Mouse (Mus musculus) MEL (cell line): ENCODE measurements around the gene Myo5a. TPM values are rescaled to one million over a fixed set of nuclear protein-coding genes. Genes with fewer than 3 reads are reported as not detected.

Source experiments
- DNase-seq: peaks from one replicate; pipeline ENCODE4 v3.0.0; 2011; ENCODE audit warnings: low read depth, low spot score
- H3K27ac ChIP-seq: 2 replicates; pipeline ENCODE4 v1.5.1; 2012; ENCODE audit warnings: low read depth, mild to moderate bottlenecking, control low read depth, low read length, moderate library complexity; ENCODE audit not compliant: control insufficient read depth
- H3K27me3 ChIP-seq, 2 experiments: fragments of 150-350 bp in 1 of 2; sonication (generic) in 1 of 2; 2 replicates each; pipeline ENCODE4 v1.6.1; 2012; ENCODE audit warnings: low read length in 2 of 2, mild to moderate bottlenecking in 2 of 2, improper control_type of control experiment in 1 of 2, moderate library complexity in 1 of 2; ENCODE audit not compliant: insufficient read depth in 2 of 2, control insufficient read depth in 1 of 2
- H3K36me3 ChIP-seq, 2 experiments: 2 replicates each; pipeline ENCODE4 v1.6.1; 2012 to 2014; ENCODE audit warnings: low read length in 2 of 2, improper control_type of control experiment in 1 of 2, inconsistent platforms in 1 of 2, mild to moderate bottlenecking in 1 of 2; ENCODE audit not compliant: insufficient read depth in 2 of 2, control insufficient read depth in 1 of 2
- H3K4me1 ChIP-seq, 2 experiments: fragments of 150-350 bp in 1 of 2; sonication (generic) in 1 of 2; 2 replicates each; pipeline ENCODE4 v1.6.1; 2012; ENCODE audit warnings: low read length in 2 of 2, improper control_type of control experiment in 1 of 2, mild to moderate bottlenecking in 1 of 2; ENCODE audit not compliant: insufficient read depth in 2 of 2, control insufficient read depth in 1 of 2
- H3K4me3 ChIP-seq, 2 experiments: fragments of 150-350 bp in 1 of 2; sonication (generic) in 1 of 2; 2 replicates each; pipeline ENCODE4 v1.5.1; 2012; ENCODE audit warnings: low read depth in 2 of 2, low read length in 2 of 2, mild to moderate bottlenecking in 2 of 2, moderate library complexity in 2 of 2, control low read depth in 1 of 2, improper control_type of control experiment in 1 of 2; ENCODE audit not compliant: control insufficient read depth in 1 of 2, insufficient read depth in 1 of 2
- H3K79me2 ChIP-seq: 2 replicates; pipeline ENCODE4 v1.6.1; 2012; ENCODE audit warnings: mild to moderate bottlenecking, low read length, moderate library complexity; ENCODE audit not compliant: control insufficient read depth, poor library complexity, insufficient read depth
- H3K9ac ChIP-seq: 2 replicates; pipeline ENCODE4 v1.6.1; 2012; ENCODE audit warnings: low read depth, mild to moderate bottlenecking, control low read depth, low read length, moderate library complexity; ENCODE audit not compliant: control insufficient read depth, poor library complexity, severe bottlenecking
- H3K9me3 ChIP-seq: fragments of 150-350 bp; sonication (generic); replicated peaks from 2 replicates; pipeline ENCODE4 v1.6.1; 2012; ENCODE audit warnings: mild to moderate bottlenecking, low read length, improper control_type of control experiment, moderate library complexity; ENCODE audit not compliant: insufficient read depth
- CTCF ChIP-seq, 3 experiments: IDR thresholded peaks in 2 of 3; conservative IDR thresholded peaks in 1 of 3; 2 replicates each; pipeline ENCODE4 v1.5.1; 2011 to 2012; ENCODE audit warnings: low read length in 3 of 3, low read depth in 2 of 3, mild to moderate bottlenecking in 2 of 3, improper control_type of control experiment in 1 of 3, inconsistent platforms in 1 of 3, mixed read lengths in 1 of 3, moderate library complexity in 1 of 3; ENCODE audit not compliant: control insufficient read depth in 1 of 3, insufficient read depth in 1 of 3, poor library complexity in 1 of 3, severe bottlenecking in 1 of 3
- E2F4 ChIP-seq: IDR thresholded peaks from 2 replicates; pipeline ENCODE4 v1.6.1; 2011; ENCODE audit warnings: low read depth, low read length, improper control_type of control experiment, borderline replicate concordance
- EP300 ChIP-seq, 2 experiments: IDR thresholded peaks; 2 replicates each; pipeline ENCODE4 v1.6.1; 2011; ENCODE audit warnings: improper control_type of control experiment in 2 of 2, low read length in 2 of 2, low read depth in 1 of 2, mild to moderate bottlenecking in 1 of 2
- ETS1 ChIP-seq: IDR thresholded peaks from 2 replicates; pipeline ENCODE4 v1.6.1; 2012; ENCODE audit warnings: low read depth, mild to moderate bottlenecking, inconsistent platforms, low read length, improper control_type of control experiment, moderate library complexity
- GABPA ChIP-seq: IDR thresholded peaks from 2 replicates; pipeline ENCODE4 v1.6.1; 2012; ENCODE audit warnings: low read depth, mild to moderate bottlenecking, inconsistent platforms, low read length, improper control_type of control experiment, moderate library complexity
- GATA1 ChIP-seq: IDR thresholded peaks from 2 replicates; pipeline ENCODE4 v1.6.1; 2011; ENCODE audit warnings: low read depth, low read length, improper control_type of control experiment
- KAT2A ChIP-seq: conservative IDR thresholded peaks from 2 replicates; pipeline ENCODE4 v1.6.1; 2012; ENCODE audit warnings: low read depth, low read length, improper control_type of control experiment, inconsistent platforms
- MAFK ChIP-seq: IDR thresholded peaks from 2 replicates; pipeline ENCODE4 v1.6.1; 2011; ENCODE audit warnings: low read depth, mild to moderate bottlenecking, low read length, improper control_type of control experiment, borderline replicate concordance
- MAZ ChIP-seq: IDR thresholded peaks from 2 replicates; pipeline ENCODE4 v1.6.1; 2012; ENCODE audit warnings: low read depth, mild to moderate bottlenecking, inconsistent platforms, low read length, improper control_type of control experiment
- MEF2A ChIP-seq: IDR thresholded peaks from 2 replicates; pipeline ENCODE4 v1.6.1; 2014; ENCODE audit warnings: low read depth, mild to moderate bottlenecking, inconsistent platforms, low read length, improper control_type of control experiment; ENCODE audit not compliant: poor library complexity, insufficient replicate concordance, severe bottlenecking; ENCODE audit errors: extremely low read depth
- MXI1 ChIP-seq: IDR thresholded peaks from 2 replicates; pipeline ENCODE4 v1.6.1; 2011; ENCODE audit warnings: mild to moderate bottlenecking, low read depth, low read length, improper control_type of control experiment
- MYB ChIP-seq: IDR thresholded peaks from 2 replicates; pipeline ENCODE4 v1.6.1; 2011; ENCODE audit warnings: mild to moderate bottlenecking, low read depth, low read length, improper control_type of control experiment
- MYC ChIP-seq: IDR thresholded peaks from 2 replicates; pipeline ENCODE4 v1.6.1; 2011; ENCODE audit warnings: low read depth, mild to moderate bottlenecking, low read length, improper control_type of control experiment, moderate library complexity
- NRF1 ChIP-seq: IDR thresholded peaks from 2 replicates; pipeline ENCODE4 v1.6.1; 2014; ENCODE audit warnings: low read depth, mild to moderate bottlenecking, inconsistent platforms, low read length, improper control_type of control experiment, moderate library complexity; ENCODE audit not compliant: poor library complexity, insufficient read depth, severe bottlenecking
- POLR2AphosphoS5 ChIP-seq: IDR thresholded peaks from 2 replicates; pipeline ENCODE4 v1.6.1; 2012; ENCODE audit warnings: low read depth, borderline replicate concordance, mild to moderate bottlenecking, inconsistent platforms, low read length, moderate library complexity, mixed read lengths
- RAD21 ChIP-seq: IDR thresholded peaks from 2 replicates; pipeline ENCODE4 v1.6.1; 2011; ENCODE audit warnings: mild to moderate bottlenecking, low read depth, low read length, improper control_type of control experiment
- RCOR1 ChIP-seq: IDR thresholded peaks from 2 replicates; pipeline ENCODE4 v1.6.1; 2012; ENCODE audit warnings: low read depth, mild to moderate bottlenecking, inconsistent platforms, low read length, improper control_type of control experiment
- SIN3A ChIP-seq: IDR thresholded peaks from 2 replicates; pipeline ENCODE4 v1.6.1; 2012; ENCODE audit warnings: low read length, improper control_type of control experiment, inconsistent platforms
- TAL1 ChIP-seq: IDR thresholded peaks from 2 replicates; pipeline ENCODE4 v1.6.1; 2012; ENCODE audit warnings: mild to moderate bottlenecking, inconsistent platforms, low read length, moderate library complexity, mixed read lengths
- TCF12 ChIP-seq: IDR thresholded peaks from 2 replicates; pipeline ENCODE4 v1.6.1; 2014; ENCODE audit warnings: low read depth, mild to moderate bottlenecking, inconsistent platforms, low read length, improper control_type of control experiment, moderate library complexity
- ZKSCAN1 ChIP-seq: IDR thresholded peaks from 2 replicates; pipeline ENCODE4 v1.6.1; 2012; ENCODE audit warnings: low read depth, mild to moderate bottlenecking, inconsistent platforms, low read length, improper control_type of control experiment, moderate library complexity
- ZNF384 ChIP-seq: IDR thresholded peaks from 2 replicates; pipeline ENCODE4 v1.6.1; 2012; ENCODE audit warnings: low read depth, mild to moderate bottlenecking, inconsistent platforms, low read length, improper control_type of control experiment
- polyA plus RNA-seq, 2 experiments: library from polyadenylated mRNA; stranded (reverse) in 1 of 2; unstranded in 1 of 2; fragments of >175 nt in 1 of 2; fragments of >200 nt in 1 of 2; gene quantifications; 2 replicates each; pipeline versions ENCODE4 v1.2.1 to v1.2.4; 2012; ENCODE audit warnings: low replicate concordance in 2 of 2, low read depth in 1 of 2; ENCODE audit not compliant: insufficient read length in 2 of 2, insufficient read depth in 1 of 2, missing spikeins in 1 of 2
- total RNA-seq: library from RNA; depleted of rRNA; stranded (reverse); fragments of 300-350 nt; gene quantifications from 2 replicates; pipeline ENCODE4 v1.2.3, GENCODE M21; 2012

The Myo5a gene
- total and polyA plus RNA-seq, 3 experiments: 18.9 to 208 (median 49.0) TPM

DNA sequence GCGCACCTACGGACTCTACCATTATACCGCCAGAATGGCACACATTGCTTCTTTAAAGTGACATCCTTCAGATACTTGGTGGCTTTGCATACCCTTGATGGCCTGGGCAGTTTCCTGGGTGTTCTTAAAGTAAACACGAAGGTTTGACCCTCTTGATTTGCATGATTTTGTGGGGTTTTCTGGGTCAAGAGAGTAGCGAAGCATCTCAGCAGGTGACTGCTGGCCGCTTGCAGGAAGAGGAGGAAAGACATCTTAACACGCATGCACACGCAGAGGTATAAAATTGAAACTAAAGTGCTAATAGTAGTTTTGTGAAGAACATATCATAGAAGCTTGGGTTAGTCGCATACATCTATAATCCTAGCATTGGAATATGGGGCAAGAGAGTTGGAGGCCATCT lies 28.1 kb downstream of the Myo5a start:
- no peak overlapping the region for H3K4me3 ChIP-seq
- peaks cover 3 to 10% of the 10 kb centered on the region in 2 experiments; a peak in 3 of 4 replicates for H3K4me1 ChIP-seq
- DNase-seq: no peak
- H3K27me3 ChIP-seq: no peaks in the 10 kb centered on the region
- no peak overlapping the region for H3K27ac ChIP-seq
- no peak overlapping the region for H3K9ac ChIP-seq
- H3K9me3 ChIP-seq: no peaks in the 10 kb centered on the region
- H3K36me3 ChIP-seq: peaks cover 0 to 24% of the 10 kb centered on the region in 2 experiments; a peak in 2 of 4 replicates
- H3K79me2 ChIP-seq: peaks cover 3% of the 10 kb centered on the region; the same call in 1 of the 2 replicates
- TF ChIP-seq MYC (no peak), ZKSCAN1 (no peak), MYB (no peak), RCOR1 (no peak), POLR2AphosphoS5 (no peak), ZNF384 (no peak), E2F4 (no peak), KAT2A (no peak), MAZ (no peak), GABPA (no peak), MAFK (no peak), CTCF (IDR thresholded peaks at IDR 0.05 in 2 of 3, conservative IDR thresholded peaks at IDR 0.05 in 1 of 3; ENCODE audit: control insufficient read depth in 1 of 3, insufficient read depth in 1 of 3, low read depth in 2 of 3, low read length in 3 of 3, poor library complexity in 1 of 3, severe bottlenecking in 1 of 3) (no peak), MXI1 (no peak), NRF1 (no peak), TCF12 (no peak), GATA1 (no peak)

DNA sequence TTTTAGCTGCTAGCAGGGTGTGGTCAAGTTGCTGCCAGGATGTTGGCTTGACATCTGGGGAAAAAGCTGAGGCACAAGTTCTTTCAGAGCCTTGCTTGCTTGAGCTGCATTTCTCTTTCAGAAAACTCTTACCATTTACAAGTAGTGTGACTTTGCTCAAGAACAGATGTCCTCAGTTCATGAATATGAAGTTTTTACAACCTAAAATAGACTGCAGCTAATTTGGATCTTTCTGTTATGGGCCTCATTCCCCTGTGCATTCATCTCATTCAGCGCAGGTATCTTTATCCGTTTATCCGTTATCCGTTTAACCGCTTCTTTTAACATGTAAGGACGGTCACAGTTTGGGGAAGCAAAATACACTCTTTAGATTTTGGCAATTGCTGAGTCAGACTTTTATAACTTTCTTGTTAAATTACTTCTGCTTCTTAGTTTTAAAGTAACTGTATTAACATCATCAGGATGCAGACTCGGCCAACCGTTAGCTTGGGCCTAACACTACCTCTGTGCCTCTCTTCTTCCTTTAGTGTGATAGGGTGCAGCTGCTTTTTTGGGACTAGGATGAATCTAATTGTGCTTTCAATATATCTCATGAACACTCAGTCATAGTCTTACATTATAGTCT lies 29.5 kb downstream of the Myo5a start:
- TF ChIP-seq EP300 (IDR thresholded peaks at IDR 0.05; ENCODE audit: low read depth in 1 of 2, low read length in 2 of 2) (peak in 1 of 2 experiments; percentile 24; a peak in 2 of 4 replicates), TAL1 (no peak), RAD21 (no peak), MEF2A (no peak), MYB (peak; percentile 56; the same call in 1 of the 2 replicates), SIN3A (0 out of 2 replicates have a peak, but pooled peaks have one; percentile 22), MAFK (peak; percentile 83), ETS1 (0 out of 2 replicates have a peak, but pooled peaks have one; percentile 24)
- no peak overlapping the region for H3K9ac ChIP-seq
- H3K36me3 ChIP-seq: peaks cover 0 to 18% of the 10 kb centered on the region in 2 experiments; a peak in 2 of 4 replicates
- peaks cover 3% of the 10 kb centered on the region; the same call in 1 of the 2 replicates for H3K79me2 ChIP-seq
- H3K27ac ChIP-seq: no peak overlapping the region; the same call in 1 of the 2 replicates
- no peak overlapping the region for H3K4me3 ChIP-seq
- H3K9me3 ChIP-seq: no peaks in the 10 kb centered on the region
- H3K4me1 ChIP-seq: peaks cover 3 to 10% of the 10 kb centered on the region in 2 experiments; a peak in 3 of 4 replicates
- H3K27me3 ChIP-seq: no peaks in the 10 kb centered on the region
- peak; percentile 43 for DNase-seq
